Mouse (Mus musculus) left cerebral cortex, adult 2 months (tissue): ENCODE data around the gene Setd2. TPM values are rescaled to one million over a fixed set of nuclear protein-coding genes. Genes with fewer than 3 reads are reported as not detected.

Source experiments
- DNase-seq, 2 experiments: peaks; one replicate each; pipeline ENCODE4 v3.0.0; 2021 to 2022; ENCODE audit warnings: low spot score in 2 of 2, mixed read lengths in 1 of 2; ENCODE audit errors: extremely low spot score in 1 of 2
- H3K27ac ChIP-seq: fragments of 200-600 bp; 2 replicates; pipeline ENCODE4 v1.8.1; 2022
- H3K4me3 ChIP-seq: fragments of 200-600 bp; 2 replicates; pipeline ENCODE4 v1.8.1; 2022
- CTCF ChIP-seq: fragments of 200-600 bp; IDR thresholded peaks from 2 replicates; pipeline ENCODE4 v1.8.1; 2022; ENCODE audit warnings: antibody characterized with exemption, mild to moderate bottlenecking, moderate library complexity
- intact Hi-C: fragments of 180-260 bp; cut with DNase I; formaldehyde crosslinking; loops from one replicate; pipeline ENCODE4 v1.15.1; 2025
- long read RNA-seq, 2 experiments: library from polyadenylated mRNA; stranded (forward); transcript quantifications; one replicate each; pipeline ENCODE4 v2.0.0; 2021; ENCODE audit warnings: borderline mapping rate in 2 of 2
- total RNA-seq, 2 experiments: library from RNA; stranded (reverse); gene quantifications; 2 replicates each; pipeline ENCODE4 v1.2.3; 2021

Setd2 gene
- total RNA-seq: 10 to 100 TPM; 64.1 to 71.1 TPM
- long read RNA-seq, experiment 1, partial matches to known transcripts: 3 of 5 reads
- long read RNA-seq, experiment 1, other reads (novel, unspliced or antisense): 2 of 5 reads
- long read RNA-seq, experiment 2, partial matches to known transcripts: 7 of 8 reads
- long read RNA-seq, experiment 2, other reads (novel, unspliced or antisense): 0 of 8 reads

- H3K27ac ChIP-seq: peak within 1 kb of the TSS; percentile 99
- intact Hi-C loops: loop anchor here (1.0 kb wide), 2 partner anchors 56 to 124 kb away; partner anchors contain the start of genes Kif9, Klhl18 and Ptpn23
Measured at GRCm38 (mm10) chr9:110532538-110533291, at the start of gene Setd2. Gene Setd2, plus strand, starts transcription at chr9:110532597.

GRCm38 (mm10) chr9:110488841-110489240 lies 43.6 kb upstream of the Setd2 start:
- DNase-seq: no peak
- H3K4me3 ChIP-seq: no peak overlapping the region
- intact Hi-C loops: no loop called here
- no peak overlapping the region for H3K27ac ChIP-seq
- TF ChIP-seq CTCF: no peak

More at GRCm38 (mm10) chr9:110532538-110533291, at the start of gene Setd2:
- H3K4me3 ChIP-seq: peak within 1 kb of the TSS; percentile 99
- TF ChIP-seq CTCF: no peak
- peak; percentile 67 to 71 for DNase-seq

- DNase-seq: no peak
- no peak overlapping the region for H3K4me3 ChIP-seq
- TF ChIP-seq CTCF: peak; percentile 42
- no peak overlapping the region for H3K27ac ChIP-seq
- intact Hi-C loops: no loop called here
Measured at GRCm38 (mm10) chr9:110490913-110491312, 41.5 kb upstream of the Setd2 start.

GRCm38 (mm10) chr9:110525737-110526136 lies 6.7 kb upstream of the Setd2 start:
- Histone ChIP-seq H3K4me3 (no peak overlapping the region), H3K27ac (no peak overlapping the region)
- TF ChIP-seq CTCF: no peak
- no peak for DNase-seq
- intact Hi-C loops: no loop called here

- DNase-seq: no peak
- TF ChIP-seq CTCF: no peak
- no peak overlapping the region for H3K4me3 ChIP-seq
- H3K27ac ChIP-seq: no peak overlapping the region
- intact Hi-C loops: no loop called here
Measured at GRCm38 (mm10) chr9:110529002-110529737, 3.2 kb upstream of the Setd2 start.

- DNase-seq: no peak
- intact Hi-C loops: no loop called here
- no peak for TF ChIP-seq CTCF
- H3K4me3 ChIP-seq: no peak overlapping the region
- no peak overlapping the region for H3K27ac ChIP-seq
Measured at GRCm38 (mm10) chr9:110530650-110531049, 1.7 kb upstream of the Setd2 start.

- DNase-seq: no peak
- TF ChIP-seq CTCF: no peak
- peak overlapping the region; percentile 97; the same call in 1 of the 2 replicates for H3K27ac ChIP-seq
- peak overlapping the region; percentile 99 for H3K4me3 ChIP-seq
- intact Hi-C loops: no loop called here
Measured at GRCm38 (mm10) chr9:110531151-110531791, 1.1 kb upstream of the Setd2 start.

GRCm38 (mm10) chr9:110531914-110532489 lies 395 bp upstream of the Setd2 start:
- TF ChIP-seq CTCF: peak; percentile 65
- Histone ChIP-seq H3K4me3 (peak overlapping the region; percentile 99), H3K27ac (peak overlapping the region; percentile 97)
- intact Hi-C loops: loop anchor here (1.0 kb wide), 2 partner anchors 56 to 124 kb away; partner anchors contain the start of genes Kif9, Klhl18 and Ptpn23
- DNase-seq: peak; percentile 91 to 94

GRCm38 (mm10) chr9:110533645-110534044 lies 1.2 kb downstream of the Setd2 start:
- DNase-seq: no peak
- Histone ChIP-seq H3K4me3 (peak overlapping the region; percentile 99), H3K27ac (peak overlapping the region; percentile 99)
- intact Hi-C loops: no loop called here
- no peak for TF ChIP-seq CTCF

- Histone ChIP-seq H3K4me3 (no peak overlapping the region), H3K27ac (no peak overlapping the region)
- intact Hi-C loops: no loop called here
- DNase-seq: no peak
- TF ChIP-seq CTCF: no peak
Measured at GRCm38 (mm10) chr9:110535114-110535513, 2.7 kb downstream of the Setd2 start.

GRCm38 (mm10) chr9:110536636-110537035 lies 4.2 kb downstream of the Setd2 start:
- Histone ChIP-seq H3K27ac (no peak overlapping the region), H3K4me3 (no peak overlapping the region)
- TF ChIP-seq CTCF: no peak
- intact Hi-C loops: no loop called here
- DNase-seq: no peak
